Mouse (Mus musculus) layer of hippocampus, postnatal 36 days (tissue): ENCODE measurements around the gene Dip2c. TPM values are rescaled to one million over a fixed set of nuclear protein-coding genes. Genes with fewer than 3 reads are reported as not detected.

Experiments
- DNase-seq, 2 experiments: peaks; one replicate each; pipeline ENCODE4 v3.0.0; 2022
- total RNA-seq, 2 experiments: library from RNA; stranded (reverse); gene quantifications; 2 replicates each; pipeline ENCODE4 v1.2.3; 2021

Gene Dip2c
- total RNA-seq, 2 experiments from 2014 or later, result 65.8 to 70.8 TPM

GRCm38 (mm10) chr13:9547698-9548344, 271.5 kb downstream of the Dip2c start:
- no peak for DNase-seq

DNA sequence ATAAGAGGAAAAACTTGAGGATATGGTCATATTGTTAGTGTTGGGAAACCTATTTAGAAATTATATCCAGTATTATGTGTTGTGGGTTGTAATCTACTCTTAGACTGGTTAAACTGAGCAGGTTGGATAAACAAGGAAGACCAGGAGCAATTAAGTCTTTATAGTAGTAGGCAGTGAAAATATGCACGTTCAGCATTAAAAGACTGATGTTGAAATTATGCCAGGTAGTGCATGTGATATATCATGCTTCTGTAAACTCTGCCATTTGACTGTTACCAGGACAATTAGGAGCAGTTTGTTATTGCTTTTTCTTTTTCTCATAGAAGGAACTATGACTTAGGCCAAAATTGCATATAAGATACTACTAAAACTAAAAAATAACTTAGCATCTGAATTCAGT, 285.8 kb downstream of the Dip2c start:
- no peak for DNase-seq

- DNase-seq, result no peak
Observed at GRCm38 (mm10) chr13:9562921-9563320, 286.6 kb downstream of the Dip2c start.

- DNase-seq, result no peak
Observed at GRCm38 (mm10) chr13:9568852-9569251, 292.5 kb downstream of the Dip2c start.

DNA sequence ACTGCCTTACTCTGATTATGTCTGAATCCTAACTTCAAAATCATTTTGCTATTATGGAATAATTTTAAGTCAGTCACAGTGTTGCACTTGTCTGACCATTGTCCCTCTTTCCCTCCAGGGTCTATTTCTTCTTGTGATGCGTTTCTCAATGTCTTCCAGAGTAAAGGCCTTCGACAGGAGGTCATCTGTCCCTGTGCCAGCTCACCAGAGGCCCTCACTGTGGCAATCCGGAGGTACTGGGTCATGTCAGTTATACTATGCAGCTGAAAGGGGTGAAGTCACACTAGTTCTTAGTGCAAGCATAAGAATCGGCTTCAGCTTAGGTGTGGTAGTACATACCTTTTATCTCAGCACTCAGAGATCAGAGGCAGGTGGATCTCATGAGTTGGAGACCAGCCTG, 300.4 kb downstream of the Dip2c start:
- no peak for DNase-seq

GRCm38 (mm10) chr13:9578456-9578855, 302.1 kb downstream of the Dip2c start:
- no peak for DNase-seq

- DNase-seq, result no peak
Observed at GRCm38 (mm10) chr13:9581821-9582220, 305.5 kb downstream of the Dip2c start.

DNA sequence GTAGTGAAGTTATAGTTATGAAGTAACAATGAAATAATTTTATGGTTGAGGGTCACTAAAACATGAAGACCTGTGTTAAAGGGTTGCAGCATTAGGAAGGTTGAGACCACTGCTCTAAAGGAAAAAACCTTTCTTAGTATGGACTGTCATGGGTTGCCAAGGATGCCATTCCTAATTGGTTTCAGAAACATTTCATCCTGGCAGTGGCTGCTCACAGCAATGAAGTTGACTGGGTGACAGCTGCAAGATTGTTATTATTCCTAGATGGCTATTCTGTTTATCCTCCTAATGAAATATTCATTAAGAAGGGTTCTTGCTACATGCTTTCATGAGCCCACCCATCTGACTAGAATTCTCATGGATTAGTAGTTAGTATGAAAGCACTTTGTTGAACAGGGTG, 307.3 kb downstream of the Dip2c start:
- no peak for DNase-seq

DNA sequence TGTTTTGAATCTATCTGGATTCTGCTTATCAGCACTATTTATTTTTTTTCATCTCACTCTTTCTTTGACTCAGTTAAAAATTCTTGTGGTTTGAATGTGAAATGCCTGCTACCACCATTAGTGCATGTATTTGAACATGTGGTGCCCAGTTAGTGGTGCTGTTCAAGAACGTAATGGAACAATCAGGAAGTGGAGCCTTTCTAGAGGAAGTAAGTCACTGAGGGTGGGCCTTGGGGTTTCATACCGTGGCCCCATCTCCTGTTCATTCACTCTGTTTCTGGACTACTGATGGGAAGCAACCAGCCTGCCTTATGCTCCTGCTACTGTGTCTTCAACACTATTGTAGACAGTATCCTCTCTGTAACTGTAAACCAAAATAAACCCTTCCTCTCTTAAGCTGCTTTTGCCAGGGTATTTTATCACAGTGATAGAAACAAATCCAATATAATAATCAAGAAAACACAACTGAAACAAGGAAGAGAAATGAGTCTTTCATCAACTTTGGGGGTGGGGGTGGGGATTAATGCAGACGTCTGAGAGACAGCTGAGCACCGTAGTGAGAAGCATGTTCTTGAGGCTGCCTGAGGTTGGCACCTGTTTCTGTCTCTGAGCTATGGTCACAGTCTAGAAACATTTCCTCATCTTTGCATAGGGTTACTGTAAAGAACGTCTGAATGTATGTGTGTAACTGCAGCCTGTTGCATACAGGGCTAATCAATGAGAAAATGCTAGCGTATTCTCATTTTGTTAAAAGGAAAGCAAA, 323.2 kb downstream of the Dip2c start:
- no peak for DNase-seq

GRCm38 (mm10) chr13:9601350-9601749, 325.0 kb downstream of the Dip2c start:
- no peak for DNase-seq

DNA sequence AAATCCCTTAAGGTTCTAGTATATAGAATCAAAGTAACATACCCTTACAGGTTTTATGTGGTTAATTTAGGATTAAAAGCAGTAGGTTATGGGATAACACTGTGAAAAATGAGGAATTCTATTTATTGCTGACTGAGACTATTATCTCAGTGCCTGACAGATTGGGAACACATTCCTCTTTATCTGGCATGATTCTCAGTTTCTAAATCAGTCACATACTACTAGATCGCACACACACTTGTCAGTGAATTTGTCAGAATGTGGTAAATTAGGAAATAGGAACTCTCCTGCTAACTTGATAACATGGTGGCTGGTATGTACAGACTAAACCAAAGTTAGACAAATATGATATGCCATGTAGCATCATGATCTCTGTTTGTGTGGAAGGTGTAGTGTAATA, 334.9 kb downstream of the Dip2c start:
- DNase-seq, result no peak

DNA sequence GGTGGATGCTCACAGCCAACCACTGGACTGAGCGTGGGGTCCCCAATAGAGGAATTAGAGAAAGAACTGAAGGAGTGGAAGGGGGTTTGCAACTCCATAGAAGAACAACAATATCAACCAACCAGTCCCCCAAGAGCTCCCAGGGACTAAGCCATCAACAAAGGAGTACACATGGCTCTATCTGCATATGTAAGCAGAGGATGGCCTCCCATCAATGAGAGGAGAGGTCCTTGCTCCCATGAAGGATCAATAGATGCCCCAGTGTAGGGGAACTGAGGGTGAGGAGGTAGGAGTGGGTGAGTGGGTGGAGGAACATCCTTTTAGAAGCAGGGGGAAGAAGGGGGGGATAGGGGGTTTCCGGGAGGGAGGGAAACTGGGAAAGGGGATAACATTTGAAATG, 356.4 kb downstream of the Dip2c start:
- DNase-seq, result no peak

GRCm38 (mm10) chr13:9635951-9636350, 359.6 kb downstream of the Dip2c start:
- DNase-seq, result no peak

DNA sequence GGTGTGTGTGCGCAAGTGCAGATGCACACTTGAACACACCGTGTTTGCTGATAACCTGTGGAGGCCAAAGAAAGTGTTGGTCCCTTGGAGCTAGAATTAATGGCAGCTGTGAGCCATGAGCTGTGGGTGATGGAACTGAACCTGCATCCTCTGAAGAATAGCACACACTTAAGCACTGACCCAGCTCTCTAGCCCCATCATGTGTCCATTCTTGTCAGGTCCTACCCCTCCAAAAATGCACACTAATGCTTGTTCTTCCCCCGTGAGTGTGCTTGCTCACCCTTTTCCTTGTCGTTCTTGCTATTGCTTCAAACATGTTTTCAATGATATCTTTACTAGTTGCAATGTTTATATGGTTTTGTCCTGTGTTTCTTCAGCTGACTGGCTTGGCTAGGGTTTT, 360.2 kb downstream of the Dip2c start:
- peak in 1 of 2 experiments; percentile 27 for DNase-seq

DNA sequence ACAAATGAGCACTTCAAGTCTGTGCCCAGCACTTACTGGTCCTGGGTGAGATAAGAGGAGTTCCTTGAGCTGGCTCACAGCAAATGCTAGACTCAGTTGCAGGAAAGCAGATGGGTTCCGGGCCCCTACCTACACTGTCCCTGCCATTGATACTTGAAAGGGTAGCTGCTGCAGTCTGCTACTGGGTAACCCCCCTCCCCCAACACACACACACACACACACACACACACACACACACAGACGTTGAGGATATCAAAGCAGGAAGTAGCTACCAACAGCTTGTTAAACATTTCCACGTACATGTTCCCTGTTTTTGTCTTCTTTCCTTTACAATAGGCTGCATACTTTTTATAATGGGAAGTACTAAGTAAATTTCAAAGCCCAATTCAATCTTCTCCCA, 361.6 kb downstream of the Dip2c start:
- no peak for DNase-seq

- no peak for DNase-seq
Observed at GRCm38 (mm10) chr13:9648716-9649115, 372.4 kb downstream of the Dip2c start.

GRCm38 (mm10) chr13:9649894-9650293, 373.6 kb downstream of the Dip2c start:
- no peak for DNase-seq

DNA sequence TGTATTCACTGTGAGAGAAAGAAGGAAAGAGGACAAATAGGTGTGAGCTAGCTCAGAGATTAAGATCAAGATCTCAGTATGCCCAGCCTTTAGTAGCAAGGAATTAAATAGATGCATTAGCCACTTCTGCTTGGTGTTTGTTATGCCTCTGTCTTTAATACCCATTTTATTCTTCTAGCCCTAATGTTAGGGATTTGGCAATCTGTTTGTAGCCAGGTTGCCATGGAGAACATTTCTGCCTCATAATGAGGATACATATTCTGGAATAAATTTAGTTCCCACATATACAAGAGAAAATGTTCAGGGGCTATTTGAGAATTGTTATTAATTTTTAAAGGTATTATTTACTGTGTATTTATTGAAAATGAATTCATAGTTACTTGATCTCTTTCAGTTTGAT, 374.3 kb downstream of the Dip2c start:
- DNase-seq, result no peak

DNA sequence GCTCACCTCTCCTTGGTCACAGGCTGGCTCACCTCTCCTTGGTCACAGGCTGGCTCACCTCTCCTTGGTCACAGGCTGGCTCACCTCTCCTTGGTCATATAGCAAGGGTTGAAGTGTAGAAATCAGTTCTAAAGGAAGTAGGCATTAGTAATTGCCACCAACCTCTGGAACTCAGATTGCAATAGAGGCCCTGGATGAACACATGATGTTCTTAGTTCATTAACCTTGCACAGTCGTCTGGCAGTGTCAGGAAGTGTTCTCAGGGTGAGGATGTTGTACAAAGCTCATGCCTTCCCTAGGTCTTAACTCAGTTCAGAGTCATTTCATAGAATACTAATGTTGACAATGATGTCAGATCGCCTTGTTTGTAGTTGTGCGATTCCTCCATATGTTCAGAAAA, 376.7 kb downstream of the Dip2c start:
- no peak for DNase-seq

- no peak for DNase-seq
Observed at GRCm38 (mm10) chr13:9656613-9657012, 380.3 kb downstream of the Dip2c start.

DNA sequence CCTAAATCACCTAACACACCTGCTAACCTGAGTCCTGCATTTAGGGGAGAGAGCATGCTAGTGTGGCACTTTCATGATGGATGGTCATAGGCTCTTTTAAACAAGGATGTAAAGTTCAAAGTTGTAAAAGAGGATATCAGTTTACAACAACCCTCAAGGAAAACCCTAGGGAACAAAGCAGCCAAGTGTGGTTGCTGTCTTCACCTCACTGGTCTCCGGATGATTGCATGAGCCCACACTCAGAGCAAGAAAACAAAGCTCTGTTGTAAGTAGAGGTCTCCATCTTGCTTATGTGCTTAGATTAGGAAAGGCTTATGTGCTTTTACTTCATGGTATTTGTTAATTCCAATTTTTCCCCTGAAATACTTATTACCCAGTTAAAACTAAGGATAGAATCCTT, 384.4 kb downstream of the Dip2c start:
- DNase-seq, result no peak

DNA sequence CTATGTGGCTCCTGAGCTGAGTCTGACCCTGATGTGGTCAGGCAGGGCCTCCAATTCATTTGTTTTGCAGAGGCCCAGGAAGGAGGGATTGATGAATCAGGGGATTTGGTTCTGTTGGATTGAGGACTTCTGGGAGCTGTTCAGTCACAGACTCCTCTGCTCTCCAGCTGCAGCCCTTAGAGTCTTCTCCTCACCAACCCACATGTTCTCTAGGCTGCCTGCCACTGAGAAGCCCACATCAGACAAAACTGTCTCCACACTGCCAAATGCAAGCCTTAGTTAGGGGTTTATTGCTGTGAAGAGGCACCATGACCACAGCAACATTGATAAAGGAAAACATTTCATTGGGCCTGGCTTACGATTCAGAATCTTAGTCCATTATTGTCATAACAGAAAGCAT, 387.3 kb downstream of the Dip2c start:
- DNase-seq, result no peak

GRCm38 (mm10) chr13:9667954-9668496, 391.7 kb downstream of the Dip2c start:
- DNase-seq, result no peak

DNA sequence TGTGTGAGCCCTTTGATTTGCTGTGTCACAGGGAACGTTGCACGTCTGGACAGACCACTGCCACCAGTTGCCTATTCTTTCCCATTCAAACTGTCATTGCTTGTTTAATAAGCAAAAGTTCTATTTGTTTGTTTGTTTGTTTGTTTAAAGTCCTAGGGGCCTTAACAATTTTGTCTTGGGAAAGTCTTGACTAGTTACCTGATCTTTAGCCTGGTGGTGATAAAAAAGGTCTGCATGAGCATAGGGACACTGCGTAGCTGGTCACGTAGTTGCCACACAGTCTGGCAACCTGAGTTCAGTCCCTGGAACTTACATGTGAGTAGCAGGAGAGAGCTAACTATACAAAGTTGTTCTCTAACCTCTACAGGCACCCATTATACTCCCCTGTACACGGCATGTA, 392.9 kb downstream of the Dip2c start:
- DNase-seq, result no peak
